Mouse (Mus musculus) effector memory CD4-positive, alpha-beta T cell, adult 5 months (primary cell): ENCODE measurements around the gene Phospho2. TPM values are rescaled to one million over a fixed set of nuclear protein-coding genes. Genes with fewer than 3 reads are reported as not detected.

Experiments used
- polyA plus RNA-seq: library from polyadenylated mRNA; unstranded; fragments of 100-300 nt; shearing (Covaris generic); gene quantifications from one replicate; pipeline ENCODE4 v1.2.1, GENCODE M21; 2017

Phospho2 gene
- polyA plus RNA-seq = 20.6 TPM

DNA sequence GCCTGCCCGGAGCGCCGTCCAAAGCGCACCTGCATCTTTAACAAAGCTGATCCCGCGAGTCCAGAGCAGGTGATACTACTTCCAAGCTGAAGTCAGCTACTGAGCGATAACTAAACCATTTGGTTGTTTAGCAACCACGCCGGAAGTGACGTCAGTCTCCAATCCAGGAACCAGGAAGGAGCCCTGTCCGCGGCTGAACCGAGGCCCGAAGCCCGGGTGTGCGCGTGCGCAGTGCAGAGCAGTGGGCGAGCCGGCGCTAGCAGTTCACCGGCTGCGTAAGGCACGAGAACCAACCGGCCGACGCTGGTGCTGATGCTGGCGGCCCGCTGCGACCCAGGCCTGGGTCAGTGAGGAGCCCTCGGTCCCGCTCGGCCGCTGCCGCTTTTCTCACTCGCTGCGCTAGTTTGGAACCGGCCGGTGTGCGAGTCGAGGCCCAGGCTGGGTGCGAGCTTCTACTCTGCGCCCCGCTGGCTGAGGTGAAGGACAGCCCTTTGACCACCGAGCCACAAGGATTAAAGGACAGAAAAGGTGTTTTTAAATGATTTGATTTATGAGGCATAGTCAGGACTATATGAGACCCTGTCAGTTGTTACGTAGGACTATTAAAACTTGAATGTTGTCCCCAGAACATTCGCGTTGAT lies at the start of gene Phospho2, which contains the start of gene Ccdc173:
Gene Phospho2 (plus strand): TSS at position 195 of the 641 bp plus-strand sequence.
Gene Ccdc173 (minus strand): TSS at position 147 of the 641 bp plus-strand sequence.

DNA sequence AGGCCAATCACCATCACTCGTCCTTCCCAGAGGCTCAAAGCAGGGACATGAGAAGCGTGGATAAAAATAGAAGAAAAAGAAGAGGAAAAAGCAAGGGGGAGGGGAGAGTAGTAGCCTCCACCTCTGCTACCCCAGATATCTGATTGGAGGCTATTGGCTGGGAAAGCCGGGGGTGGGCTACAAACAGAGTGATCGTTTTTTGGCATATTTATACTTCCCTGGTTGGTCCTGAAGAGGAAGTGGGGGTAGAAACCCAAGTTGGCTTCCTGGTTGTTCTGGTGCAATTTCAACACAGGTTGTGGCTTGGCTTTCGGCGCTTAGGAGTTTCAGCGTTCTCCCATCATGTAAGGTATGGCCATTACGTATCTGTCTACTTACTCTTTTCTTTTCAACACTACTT lies 32.3 kb downstream of the Phospho2 start, which contains the start of gene Klhl23:
Gene Klhl23 (plus strand): TSS at position 234 of the 400 bp plus-strand sequence.

Other genes starting within 250 kb of the Phospho2 start
- gene Lrp2, start 203.6 kb upstream of the Phospho2 start, polyA plus RNA-seq = not detected
- 0.67 TPM for gene Bbs5, start 142.5 kb upstream of the Phospho2 start, polyA plus RNA-seq
- not detected for gene Klhl41, start 119.5 kb upstream of the Phospho2 start, polyA plus RNA-seq
- gene Fastkd1, start 76.1 kb upstream of the Phospho2 start, polyA plus RNA-seq = 9.9 TPM
- gene Ppig, start 67.1 kb upstream of the Phospho2 start, polyA plus RNA-seq = 218 TPM
- gene Ccdc173, start within 50 bp of the Phospho2 start, polyA plus RNA-seq = 0.27 TPM
- gene Klhl23, start 32.3 kb downstream of the Phospho2 start, polyA plus RNA-seq = not detected
- 318 TPM for gene Ssb, start 71.9 kb downstream of the Phospho2 start, polyA plus RNA-seq
- 23.1 TPM for gene Mettl5, start 96.0 kb downstream of the Phospho2 start, polyA plus RNA-seq
- gene Ubr3, start 107.6 kb downstream of the Phospho2 start, polyA plus RNA-seq = 24.8 TPM
- 5.0 TPM for gene Myo3b, start 249.5 kb downstream of the Phospho2 start, polyA plus RNA-seq